Mouse (Mus musculus) lung, embryonic 16.5 days (tissue): Measurements from ENCODE around the gene Fkbp14. TPM values are rescaled to one million over a fixed set of nuclear protein-coding genes. Genes with fewer than 3 reads are reported as not detected.

Experiments
- ATAC-seq: fragments of 200-750 bp; cut with Nextera tagmentation; 2 replicates; pipeline ENCODE4 v1.8.0; 2017; ENCODE audit warnings: low read depth, mild to moderate bottlenecking, moderate library complexity
- H3K27ac ChIP-seq: fragments of 300-500 bp; sonication (generic); 2 replicates; pipeline ENCODE4 v1.5.1; 2014; ENCODE audit warnings: mild to moderate bottlenecking, control low read depth, low read length
- H3K27me3 ChIP-seq: fragments of 300-500 bp; sonication (generic); 2 replicates; pipeline ENCODE4 v1.6.1; 2014; ENCODE audit warnings: low read depth, low read length, mixed read lengths; ENCODE audit not compliant: control insufficient read depth, insufficient read depth
- H3K36me3 ChIP-seq: fragments of 300-500 bp; sonication (generic); 2 replicates; pipeline ENCODE4 v1.6.1; 2014; ENCODE audit warnings: low read length; ENCODE audit not compliant: control insufficient read depth, insufficient read depth
- H3K4me1 ChIP-seq: fragments of 300-500 bp; sonication (generic); replicated peaks from 2 replicates; pipeline ENCODE4 v1.6.1; 2014; ENCODE audit warnings: low read length, mixed read lengths; ENCODE audit not compliant: control insufficient read depth, insufficient read depth
- H3K4me2 ChIP-seq: fragments of 300-500 bp; sonication (generic); 2 replicates; pipeline ENCODE4 v1.6.1; 2014; ENCODE audit warnings: low read depth, low read length, control low read depth
- H3K4me3 ChIP-seq: fragments of 300-500 bp; sonication (generic); 2 replicates; pipeline ENCODE4 v1.5.1; 2014; ENCODE audit warnings: mild to moderate bottlenecking, low read length, control low read depth
- H3K9ac ChIP-seq: fragments of 300-500 bp; sonication (generic); 2 replicates; pipeline ENCODE4 v1.6.1; 2014; ENCODE audit warnings: low read length, control low read depth
- H3K9me3 ChIP-seq: fragments of 300-500 bp; sonication (generic); 2 replicates; pipeline ENCODE4 v1.6.1; 2016; ENCODE audit warnings: low read length; ENCODE audit not compliant: control insufficient read depth
- WGBS: fragments of 180-500 bp; shearing (Covaris S2); extraction: QIAGEN DNeasy Blood & Tissue Kit; methylation state at CpG from one replicate; pipeline ENCODE4 v1.1.7; 2014; 5-methylcytosine and 5-hydroxymethylcytosine counted together
- polyA plus RNA-seq: library from polyadenylated mRNA; unstranded; fragments of >200 nt; fragmentation: Nextera tagmentation; extraction: Ambion mirVana; gene quantifications from 2 replicates; pipeline ENCODE4 v1.2.1, GENCODE M21; 2015

Gene Fkbp14
- polyA plus RNA-seq, 1 experiment from 2014 or later = 25.0 TPM

DNA sequence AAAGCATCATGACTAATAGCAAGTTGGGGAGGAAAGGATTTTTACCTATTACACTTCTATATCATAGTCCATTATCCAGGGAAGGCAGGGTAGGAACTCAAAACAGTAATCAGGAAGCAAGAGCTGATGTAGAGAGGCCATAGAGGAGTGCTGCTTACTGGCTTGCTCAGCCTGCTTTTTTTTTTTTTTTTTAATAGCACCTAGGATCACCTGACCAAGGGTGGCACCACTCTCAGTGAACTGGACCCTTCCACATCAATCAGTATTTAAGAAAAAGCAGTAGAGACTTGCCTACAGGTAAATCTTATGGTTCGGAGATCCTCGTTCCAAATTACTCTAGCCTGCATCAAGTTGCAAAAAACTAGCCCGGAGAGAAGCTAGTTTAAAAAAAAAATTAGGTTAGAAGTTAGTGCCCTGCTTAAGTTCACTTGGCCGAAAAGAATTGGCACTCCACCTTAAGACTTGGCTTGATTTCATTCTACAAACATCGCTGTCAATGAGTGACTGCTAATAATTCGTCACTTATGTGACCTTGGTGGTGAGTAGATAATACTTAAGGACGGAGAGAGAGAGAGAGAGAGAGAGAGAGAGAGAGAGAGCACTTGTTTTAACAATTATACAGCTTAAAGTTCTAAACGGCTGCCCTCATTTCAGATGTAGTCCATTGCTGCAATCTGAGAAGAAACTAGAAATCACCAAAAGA lies 3.2 kb downstream of the Fkbp14 start:
- Histone ChIP-seq H3K4me1 (peaks cover 19% of the 10 kb centered on the region), H3K27me3 (no peaks in the 10 kb centered on the region), H3K4me3 (peak overlapping the region; percentile 56), H3K9ac (peak overlapping the region; percentile 73; the same call in 1 of the 2 replicates), H3K36me3 (no peaks in the 10 kb centered on the region), H3K27ac (no peak overlapping the region; the same call in 1 of the 2 replicates), H3K4me2 (peak overlapping the region; percentile 61), H3K9me3 (no peaks in the 10 kb centered on the region)
- ATAC-seq = no peak
- 29% methylated on average over 8 of the region's 8 CpGs for WGBS

GRCm38 (mm10) chr6:54592938-54593535 lies 4.1 kb downstream of the Fkbp14 start:
- Histone ChIP-seq H3K36me3 (no peaks in the 10 kb centered on the region), H3K27ac (peak overlapping the region; percentile 58; the same call in 1 of the 2 replicates), H3K4me2 (peak overlapping the region; percentile 61), H3K9me3 (no peaks in the 10 kb centered on the region), H3K4me3 (peak overlapping the region; percentile 56), H3K27me3 (no peaks in the 10 kb centered on the region), H3K4me1 (peaks cover 19% of the 10 kb centered on the region), H3K9ac (peak overlapping the region; percentile 73)
- under 1% methylated on average over 20 of the region's 20 CpGs for WGBS
- ATAC-seq = peak; percentile 88

DNA sequence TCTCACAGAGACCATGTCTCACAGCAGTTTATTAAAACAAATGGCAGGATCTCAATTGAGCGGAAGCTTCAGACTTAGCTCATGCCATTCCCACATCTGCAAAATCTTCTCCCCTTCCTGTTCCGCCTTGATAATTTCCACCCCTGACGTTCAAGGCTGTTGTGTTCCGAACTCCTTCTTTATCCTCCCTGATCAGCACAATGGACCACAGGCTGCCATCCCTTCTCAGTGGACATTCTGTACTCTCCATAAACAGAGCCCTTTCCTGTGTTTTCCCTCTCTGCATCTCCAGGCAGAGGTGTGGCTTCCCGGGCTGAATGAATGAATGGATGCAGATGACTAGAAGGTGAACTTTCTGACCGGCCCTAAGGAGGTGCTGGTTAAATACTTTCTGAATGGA lies 5.3 kb downstream of the Fkbp14 start:
- H3K36me3 ChIP-seq = no peaks in the 10 kb centered on the region
- H3K4me1 ChIP-seq = peaks cover 19% of the 10 kb centered on the region
- H3K4me3 ChIP-seq = peak overlapping the region; percentile 31
- 0 out of 2 replicates have a peak overlapping the region, but pooled peaks have one; percentile 4 for H3K27ac ChIP-seq
- H3K9ac ChIP-seq = 0 out of 2 replicates have a peak overlapping the region, but pooled peaks have one; percentile 31
- H3K27me3 ChIP-seq = no peaks in the 10 kb centered on the region
- no peaks in the 10 kb centered on the region for H3K9me3 ChIP-seq
- H3K4me2 ChIP-seq = peak overlapping the region; percentile 50
- WGBS = 34% methylated on average over 6 of the region's 6 CpGs
- no peak for ATAC-seq

GRCm38 (mm10) chr6:54590691-54591090 lies 6.4 kb downstream of the Fkbp14 start:
- Histone ChIP-seq H3K9me3 (no peaks in the 10 kb centered on the region), H3K27ac (no peak overlapping the region), H3K4me2 (no peak overlapping the region), H3K9ac (no peak overlapping the region), H3K36me3 (no peaks in the 10 kb centered on the region), H3K27me3 (no peaks in the 10 kb centered on the region), H3K4me3 (no peak overlapping the region), H3K4me1 (peaks cover 11% of the 10 kb centered on the region)
- 86% methylated on average over 2 of the region's 2 CpGs for WGBS
- ATAC-seq = no peak

DNA sequence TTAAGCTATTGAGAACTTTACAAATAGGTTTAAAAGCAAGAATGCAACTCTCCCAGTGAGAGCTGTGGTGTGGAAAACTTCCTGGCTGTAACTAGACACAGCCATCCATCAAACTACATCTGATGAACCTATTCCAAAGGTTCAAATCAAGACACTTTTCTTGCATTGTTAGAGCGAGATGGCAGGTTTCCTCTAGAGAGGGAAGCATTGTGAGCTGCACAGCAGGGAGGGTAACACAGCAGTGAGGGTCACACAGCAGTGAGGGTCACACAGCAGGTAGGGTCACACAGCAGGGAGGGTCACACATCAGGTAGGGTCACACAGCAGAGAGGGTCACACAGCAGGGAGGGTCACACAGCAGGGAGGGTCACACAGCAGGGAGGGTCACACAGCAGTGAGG lies 8.9 kb downstream of the Fkbp14 start:
- Histone ChIP-seq H3K4me2 (no peak overlapping the region), H3K36me3 (peaks cover 2% of the 10 kb centered on the region; the same call in 1 of the 2 replicates), H3K27ac (no peak overlapping the region), H3K27me3 (no peaks in the 10 kb centered on the region), H3K9ac (no peak overlapping the region), H3K4me3 (no peak overlapping the region), H3K9me3 (no peaks in the 10 kb centered on the region), H3K4me1 (peaks cover 10% of the 10 kb centered on the region)
- WGBS = 73% methylated on average over 1 of the region's 1 CpGs
- no peak for ATAC-seq

GRCm38 (mm10) chr6:54587683-54588082 lies 9.4 kb downstream of the Fkbp14 start:
- Histone ChIP-seq H3K4me1 (peaks cover 10% of the 10 kb centered on the region), H3K27me3 (no peaks in the 10 kb centered on the region), H3K9me3 (no peaks in the 10 kb centered on the region), H3K4me3 (no peak overlapping the region), H3K9ac (no peak overlapping the region), H3K36me3 (peaks cover 3% of the 10 kb centered on the region), H3K4me2 (no peak overlapping the region), H3K27ac (no peak overlapping the region)
- WGBS = 60% methylated on average over 4 of the region's 4 CpGs
- ATAC-seq = no peak

DNA sequence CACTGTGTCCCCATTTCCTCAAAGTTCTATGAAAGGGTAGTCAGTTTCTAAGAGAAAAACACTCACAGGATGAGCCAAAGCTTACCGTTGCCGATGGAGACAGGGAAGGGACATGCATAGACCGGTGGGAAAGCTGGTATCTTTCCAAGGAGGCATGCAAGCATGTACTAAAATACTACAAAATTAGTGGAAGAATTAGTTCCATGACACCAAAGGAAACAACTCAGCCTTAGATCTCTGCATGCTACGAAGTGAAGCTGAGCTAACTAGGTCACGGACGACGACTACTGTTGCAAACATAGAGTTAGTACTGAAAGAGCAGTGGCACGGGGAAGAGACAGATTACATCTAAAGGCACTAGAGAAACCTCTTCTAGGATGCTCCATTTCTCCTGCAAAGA lies 10.2 kb downstream of the Fkbp14 start:
- no peak overlapping the region for H3K4me3 ChIP-seq
- 78% methylated on average over 8 of the region's 8 CpGs for WGBS
- peaks cover 7% of the 10 kb centered on the region for H3K4me1 ChIP-seq
- H3K27ac ChIP-seq = no peak overlapping the region
- H3K36me3 ChIP-seq = peaks cover 6% of the 10 kb centered on the region
- no peak for ATAC-seq
- H3K27me3 ChIP-seq = no peaks in the 10 kb centered on the region
- H3K4me2 ChIP-seq = no peak overlapping the region
- H3K9ac ChIP-seq = no peak overlapping the region
- no peaks in the 10 kb centered on the region for H3K9me3 ChIP-seq

GRCm38 (mm10) chr6:54586175-54586574 lies 10.9 kb downstream of the Fkbp14 start:
- no peaks in the 10 kb centered on the region for H3K4me1 ChIP-seq
- H3K9me3 ChIP-seq = no peaks in the 10 kb centered on the region
- H3K27me3 ChIP-seq = no peaks in the 10 kb centered on the region
- 27% methylated on average over 2 of the region's 2 CpGs for WGBS
- H3K36me3 ChIP-seq = peaks cover 6% of the 10 kb centered on the region
- no peak for ATAC-seq
- no peak overlapping the region for H3K4me2 ChIP-seq
- no peak overlapping the region for H3K27ac ChIP-seq
- no peak overlapping the region for H3K9ac ChIP-seq
- H3K4me3 ChIP-seq = no peak overlapping the region

DNA sequence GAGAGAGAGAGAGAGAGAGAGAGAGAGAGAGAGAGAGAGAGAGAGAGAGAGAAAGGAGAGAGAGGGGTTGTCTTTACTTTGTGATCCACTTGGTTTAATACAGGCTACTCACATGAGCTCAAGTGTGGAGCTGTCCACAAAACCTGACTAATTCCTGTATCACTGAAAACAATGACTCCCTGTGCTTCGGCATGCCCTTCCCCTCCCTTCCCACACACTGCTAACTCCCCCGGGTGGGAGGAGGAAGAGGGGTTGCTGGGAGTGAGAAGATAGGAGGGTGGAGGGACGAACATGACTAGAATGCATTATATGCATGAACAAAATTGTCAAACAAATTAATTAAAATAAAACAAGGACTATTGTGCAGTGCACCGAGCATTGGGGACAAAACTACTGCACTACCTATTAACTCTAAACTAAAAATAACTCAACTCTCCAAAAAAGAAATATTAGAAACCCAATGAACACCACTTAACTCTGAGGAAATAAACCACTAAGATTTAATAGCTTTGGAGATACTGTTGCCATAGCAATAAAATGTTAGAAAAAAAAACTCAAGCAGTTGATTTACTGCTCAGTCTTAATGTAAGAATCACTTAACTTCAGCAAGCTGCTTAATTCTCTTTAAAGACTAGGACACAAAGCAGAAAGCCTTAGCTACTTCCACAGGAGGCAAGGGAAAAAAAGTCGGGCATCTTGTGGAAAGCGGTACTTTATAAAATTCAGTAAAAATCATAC lies 23.7 kb downstream of the Fkbp14 start:
- Histone ChIP-seq H3K27me3 (no peaks in the 10 kb centered on the region), H3K4me3 (no peak overlapping the region), H3K36me3 (peaks cover 2% of the 10 kb centered on the region; the same call in 1 of the 2 replicates), H3K9me3 (no peaks in the 10 kb centered on the region), H3K9ac (no peak overlapping the region), H3K4me2 (no peak overlapping the region), H3K4me1 (no peaks in the 10 kb centered on the region), H3K27ac (no peak overlapping the region)
- 35% methylated on average over 6 of the region's 6 CpGs for WGBS
- peak; percentile 36; the same call in 1 of the 2 replicates for ATAC-seq
